Mouse (Mus musculus) cerebellum, adult 2 months (tissue): Measurements from ENCODE around the gene Lipk. TPM values are rescaled to one million over a fixed set of nuclear protein-coding genes. Genes with fewer than 3 reads are reported as not detected.

Experiments used
- DNase-seq, 2 experiments: peaks; one replicate each; pipeline ENCODE4 v3.0.0; 2021
- H3K27ac ChIP-seq: fragments of 200-500 bp; 2 replicates; pipeline ENCODE4 v1.5.1; 2012; ENCODE audit warnings: low read length, control low read depth, inconsistent platforms; ENCODE audit not compliant: insufficient read depth
- H3K27me3 ChIP-seq: fragments of 200-500 bp; 2 replicates; pipeline ENCODE4 v1.6.1; 2012; ENCODE audit warnings: inconsistent platforms, mild to moderate bottlenecking, low read length, moderate library complexity; ENCODE audit not compliant: control insufficient read depth, insufficient read depth
- H3K4me1 ChIP-seq: fragments of 200-500 bp; 2 replicates; pipeline ENCODE4 v1.6.1; 2011; ENCODE audit warnings: low read length; ENCODE audit not compliant: control insufficient read depth, insufficient read depth
- H3K4me3 ChIP-seq: fragments of 200-500 bp; replicated peaks from 2 replicates; pipeline ENCODE3; 2011; ENCODE audit warnings: mild to moderate bottlenecking, low read depth, low read length, control low read depth; ENCODE audit not compliant: insufficient read depth
- CTCF ChIP-seq: fragments of 200-500 bp; IDR thresholded peaks from 2 replicates; pipeline ENCODE4 v1.5.1; 2011; ENCODE audit warnings: low read depth, mild to moderate bottlenecking, control low read depth, low read length, moderate library complexity, borderline replicate concordance; ENCODE audit not compliant: insufficient read depth
- POLR2A ChIP-seq: fragments of 200-500 bp; IDR thresholded peaks from 2 replicates; pipeline ENCODE4 v1.6.1; 2011; ENCODE audit warnings: low read length, control low read depth, borderline replicate concordance; ENCODE audit not compliant: insufficient read depth
- WGBS: fragments of 180-500 bp; shearing (Covaris S2); methylation state at CpG from one replicate; pipeline ENCODE4 v1.1.7; 2018; 5-methylcytosine and 5-hydroxymethylcytosine counted together
- polyA plus RNA-seq: library from polyadenylated mRNA; depleted of rRNA; stranded (reverse); fragments of >200 nt; gene quantifications from 2 replicates; pipeline ENCODE4 v1.2.3, GENCODE M21; 2012; rRNA removed

The Lipk gene
- polyA plus RNA-seq, 1 experiment: not detected

DNA sequence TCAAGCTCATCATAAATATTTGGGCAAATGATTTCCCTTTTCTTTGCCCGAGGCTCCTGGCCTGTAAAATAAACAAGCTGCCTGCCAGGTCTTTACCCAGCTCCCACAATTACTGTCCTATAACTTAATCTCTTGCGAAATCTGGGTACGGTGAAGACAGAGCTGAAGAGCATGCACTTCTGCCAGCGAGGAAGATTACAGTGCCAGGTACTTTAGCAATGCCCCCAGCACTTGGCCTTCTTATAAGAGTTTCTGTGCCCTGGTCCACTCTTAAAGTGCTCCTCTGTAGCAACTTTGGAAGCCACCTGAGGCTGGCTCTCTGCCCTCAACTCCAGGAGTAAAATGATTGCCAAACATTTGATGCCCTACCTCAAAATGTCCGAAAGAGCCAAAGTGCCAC lies 87.3 kb downstream of the Lipk start:
- 37% methylated on average over 5 of the region's 5 CpGs for WGBS
- Histone ChIP-seq H3K4me1 (no peaks in the 10 kb centered on the region), H3K27me3 (no peaks in the 10 kb centered on the region), H3K27ac (no peak overlapping the region), H3K4me3 (no peak overlapping the region)
- TF ChIP-seq CTCF: no peak
- no peak for TF ChIP-seq POLR2A
- no peak for DNase-seq

DNA sequence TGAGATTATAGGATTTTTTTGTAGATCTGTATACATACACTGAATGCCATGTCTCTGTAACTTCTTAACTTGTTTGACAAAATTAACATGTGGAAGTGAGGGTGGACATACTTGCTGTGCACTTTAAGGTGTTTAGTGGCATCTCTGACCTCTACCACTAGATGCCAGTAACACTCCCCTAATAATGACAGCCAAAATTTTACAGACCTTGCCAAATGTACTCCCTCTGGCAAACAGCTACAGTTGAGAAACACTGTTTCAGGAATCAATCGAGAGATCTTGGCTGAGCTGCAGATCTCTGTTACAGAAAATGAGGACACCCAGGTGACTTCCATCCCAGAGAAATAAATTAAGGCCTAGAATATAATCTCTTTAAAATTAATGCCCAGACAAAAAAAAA lies 88.1 kb downstream of the Lipk start:
- no peak for TF ChIP-seq POLR2A
- H3K27me3 ChIP-seq: no peaks in the 10 kb centered on the region
- H3K4me3 ChIP-seq: no peak overlapping the region
- no peaks in the 10 kb centered on the region for H3K4me1 ChIP-seq
- WGBS: 0% methylated on average over 1 of the region's 1 CpGs
- DNase-seq: no peak
- no peak overlapping the region for H3K27ac ChIP-seq

Other genes starting within 250 kb of the Lipk start
- gene Lipo3, start 246.3 kb upstream of the Lipk start, polyA plus RNA-seq: 6.7 and 7.4 TPM in 2 replicates
- gene Lipo1, start 220.8 kb upstream of the Lipk start, polyA plus RNA-seq: not detected in 2 replicates
- gene Lipf, start 47.1 kb upstream of the Lipk start, polyA plus RNA-seq: not detected in 2 replicates
- gene Lipn, start 59.1 kb downstream of the Lipk start, polyA plus RNA-seq: not detected in 2 replicates
- not detected in 2 replicates for gene Lipm, start 92.6 kb downstream of the Lipk start, polyA plus RNA-seq
- 0.10 TPM in 1 of 2 replicates, not detected in the other for gene Ankrd22, start 157.8 kb downstream of the Lipk start, polyA plus RNA-seq
- gene Stambpl1, start 183.9 kb downstream of the Lipk start, polyA plus RNA-seq: 15.8 and 17.9 TPM in 2 replicates
- gene Acta2, start 247.3 kb downstream of the Lipk start, polyA plus RNA-seq: 22.0 and 28.4 TPM in 2 replicates